Mouse (Mus musculus): ENCODE data around the gene Cep95.

Gene Cep95

DNA sequence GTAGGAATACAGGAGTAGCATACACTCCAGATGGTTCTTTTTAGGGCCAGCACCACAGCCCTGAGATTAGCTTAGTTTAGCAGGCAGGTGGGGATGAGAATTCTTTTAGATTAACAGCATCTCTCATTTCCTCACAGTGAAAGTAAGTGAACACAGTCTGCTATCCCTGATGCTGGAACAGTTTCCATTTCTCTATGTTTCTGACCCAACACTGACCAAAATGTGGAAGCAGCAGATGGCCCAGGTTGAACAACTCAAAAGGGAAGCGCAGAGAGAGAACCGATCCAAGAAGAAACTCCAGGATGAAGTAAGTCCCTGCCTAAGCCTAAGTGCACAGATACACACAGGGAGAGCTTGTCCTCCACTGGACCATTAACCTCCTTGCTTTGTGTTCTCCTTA, 26.3 kb downstream of the Cep95 start:
- DNase-seq = no peak

DNA sequence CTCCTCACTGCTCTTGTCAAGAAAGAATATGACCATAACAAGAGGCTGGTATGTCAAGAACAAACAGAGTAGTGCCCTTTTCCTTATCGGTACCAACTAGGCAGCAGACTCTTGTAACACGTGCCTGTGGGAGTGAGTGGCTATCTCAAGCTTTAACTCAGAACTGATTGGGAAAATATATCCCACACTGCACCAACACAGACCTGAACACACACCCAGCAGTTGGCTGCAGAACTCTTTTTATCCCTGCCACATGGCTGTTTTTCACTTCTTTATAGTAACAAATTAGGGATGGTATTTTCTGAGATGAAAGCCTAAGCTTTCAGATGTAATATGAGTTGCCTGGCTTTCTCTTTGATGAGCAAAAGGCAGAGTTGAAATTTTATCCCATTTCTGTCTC, 26.7 kb downstream of the Cep95 start:
- DNase-seq = no peak

DNA sequence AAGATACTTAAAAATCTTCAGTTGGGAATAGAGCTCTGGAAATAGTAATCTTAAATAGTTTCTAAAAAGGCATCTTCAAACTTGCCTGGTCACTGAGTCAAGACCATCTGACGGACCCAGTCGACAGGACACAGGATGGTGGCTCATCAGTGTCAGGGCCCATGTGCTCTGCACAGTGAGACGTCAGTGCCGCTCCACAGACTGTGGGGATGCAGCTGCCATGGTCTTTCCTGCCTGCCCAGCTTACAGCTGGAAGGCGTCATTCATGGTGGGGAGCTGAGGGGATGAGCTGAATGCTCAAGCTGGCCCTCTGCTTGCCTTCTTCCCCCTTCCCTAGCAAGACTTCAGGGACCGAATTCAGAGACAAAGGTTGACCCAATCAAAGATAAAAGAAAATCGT, 27.3 kb downstream of the Cep95 start:
- no peak for DNase-seq

DNA sequence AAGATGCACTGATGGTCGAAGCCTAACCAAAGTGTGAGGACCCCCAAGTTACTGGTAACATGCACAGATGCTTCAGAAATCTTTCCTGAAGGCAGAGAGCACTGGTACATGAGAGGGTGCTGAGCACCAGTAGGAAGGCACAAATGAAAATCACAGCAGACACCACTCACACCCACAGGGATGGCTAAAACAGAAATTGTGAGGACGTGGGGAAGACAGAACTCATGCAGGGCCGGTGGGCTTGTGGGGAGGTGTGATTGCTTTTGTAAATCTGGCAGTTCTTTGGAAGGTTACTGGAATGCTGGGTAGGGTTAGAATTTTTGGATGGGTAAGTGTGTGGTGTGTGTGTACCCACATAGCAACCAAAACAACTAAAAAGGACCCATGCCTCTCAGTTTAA, 28.1 kb downstream of the Cep95 start:
- DNase-seq = no peak

DNA sequence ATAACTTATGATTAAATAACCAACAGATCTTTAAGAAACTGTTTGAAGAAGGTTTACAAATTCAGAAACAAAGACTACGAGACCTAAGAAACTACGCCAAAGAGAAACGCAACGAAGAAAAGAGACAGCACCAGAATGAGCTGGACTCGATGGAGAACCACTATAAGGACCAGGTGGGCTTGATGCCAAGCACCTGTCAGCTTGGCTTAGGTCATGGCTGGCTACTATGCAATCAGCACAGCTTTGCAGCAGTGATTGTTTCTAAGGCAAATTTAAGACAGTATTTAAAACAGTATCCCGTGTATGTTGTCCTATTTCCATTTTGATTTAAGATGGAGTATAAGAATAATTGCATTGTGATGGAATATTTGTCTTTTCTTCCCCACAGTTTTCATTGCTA, 28.8 kb downstream of the Cep95 start:
- DNase-seq = peak; percentile 31

DNA sequence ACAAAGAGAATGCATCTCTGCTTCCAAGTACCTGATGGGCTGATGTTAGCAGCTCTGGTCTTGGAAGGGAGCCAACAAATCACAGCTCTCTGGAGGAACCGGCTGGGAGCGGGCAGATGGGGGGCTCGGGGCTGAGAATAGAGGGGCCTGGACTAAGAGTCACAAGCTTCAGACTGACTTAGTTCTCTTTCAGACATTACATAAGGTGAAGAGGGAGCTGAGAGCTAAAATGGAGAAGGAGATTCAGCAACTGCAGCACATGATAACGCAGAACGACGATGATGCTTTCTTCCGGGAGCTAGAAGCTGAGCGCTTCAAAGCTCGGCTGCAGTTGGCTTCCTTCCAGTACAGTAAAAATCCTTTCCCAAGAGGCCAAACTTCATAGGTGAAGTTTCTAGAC, 29.3 kb downstream of the Cep95 start:
- peak; percentile 71 for DNase-seq

DNA sequence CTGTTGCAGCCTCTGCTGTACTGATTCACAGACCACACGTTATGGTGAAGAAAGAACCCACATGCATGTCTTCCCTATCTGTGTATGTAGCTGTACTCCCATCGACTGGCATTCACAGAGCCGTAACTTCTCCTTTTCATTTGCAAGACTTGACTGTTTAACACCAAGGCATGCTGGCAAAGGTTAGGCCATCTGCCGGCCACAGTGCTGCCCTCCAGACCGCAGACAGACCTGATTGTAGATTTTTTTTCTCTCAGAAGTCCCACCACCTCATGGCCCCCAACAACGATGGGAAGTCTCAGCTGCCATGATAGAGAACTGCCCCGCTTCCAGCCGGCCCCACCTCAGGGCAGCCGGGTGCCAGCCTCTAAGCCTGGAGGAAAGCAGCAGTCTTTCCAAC, 30.5 kb downstream of the Cep95 start:
- no peak for DNase-seq

DNA sequence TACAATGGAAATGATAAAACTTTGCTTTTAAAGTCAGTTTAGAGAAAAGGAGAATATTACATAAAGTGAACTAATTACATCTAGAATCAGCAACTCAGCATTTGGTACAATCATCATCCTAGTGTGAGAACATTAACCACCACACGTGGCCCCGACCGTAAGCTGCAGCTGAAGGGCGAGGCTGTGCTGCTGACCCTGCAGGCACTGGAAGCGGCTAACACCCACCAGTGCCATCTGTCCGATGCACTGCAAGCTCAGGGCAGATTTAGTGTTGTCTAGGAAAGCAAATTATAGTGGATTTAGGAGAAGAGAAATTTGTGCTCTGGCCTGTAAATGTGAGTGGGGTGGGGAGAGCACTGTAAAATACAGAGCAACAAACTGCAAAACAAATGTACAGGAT, 31.2 kb downstream of the Cep95 start:
- peak; percentile 62 for DNase-seq

DNA sequence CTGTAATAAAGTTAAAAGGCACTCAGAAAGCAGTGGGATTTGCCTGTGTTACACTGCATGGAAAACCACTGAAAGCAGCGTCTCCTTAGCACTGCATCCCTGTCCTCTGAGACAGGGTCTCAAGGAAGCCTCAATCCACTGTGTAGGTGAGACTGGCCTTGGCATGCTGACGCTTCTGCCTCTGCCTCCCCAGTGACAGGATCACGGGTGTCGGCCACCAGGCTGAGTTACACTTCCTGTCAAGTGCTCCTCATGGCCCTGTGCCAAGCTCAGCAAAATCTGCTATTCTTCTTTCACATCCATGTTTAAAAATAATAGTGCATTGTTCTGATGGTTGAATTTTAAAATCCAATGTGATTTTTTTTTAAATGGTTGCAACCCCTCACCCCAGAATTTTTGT, 31.9 kb downstream of the Cep95 start:
- DNase-seq = no peak

DNA sequence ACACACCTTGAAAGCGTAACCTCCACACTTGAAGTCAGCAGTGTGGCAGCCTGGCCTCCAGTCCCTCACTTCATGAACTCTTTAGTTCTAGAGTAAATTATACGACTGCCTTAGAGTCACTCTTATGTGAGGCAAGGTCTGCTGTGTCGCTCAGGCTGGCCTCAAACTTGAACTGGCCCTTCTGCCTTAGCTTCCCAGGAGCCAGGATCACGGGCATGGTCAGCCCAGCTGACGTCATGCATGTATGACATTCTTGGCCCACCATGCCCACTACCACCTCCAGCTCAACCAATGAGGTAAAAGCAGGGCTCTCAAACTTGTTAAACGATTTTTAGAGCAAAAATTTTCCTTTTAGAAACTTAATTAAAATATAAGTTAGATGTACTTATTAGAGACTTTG, 32.3 kb downstream of the Cep95 start:
- DNase-seq = no peak

DNA sequence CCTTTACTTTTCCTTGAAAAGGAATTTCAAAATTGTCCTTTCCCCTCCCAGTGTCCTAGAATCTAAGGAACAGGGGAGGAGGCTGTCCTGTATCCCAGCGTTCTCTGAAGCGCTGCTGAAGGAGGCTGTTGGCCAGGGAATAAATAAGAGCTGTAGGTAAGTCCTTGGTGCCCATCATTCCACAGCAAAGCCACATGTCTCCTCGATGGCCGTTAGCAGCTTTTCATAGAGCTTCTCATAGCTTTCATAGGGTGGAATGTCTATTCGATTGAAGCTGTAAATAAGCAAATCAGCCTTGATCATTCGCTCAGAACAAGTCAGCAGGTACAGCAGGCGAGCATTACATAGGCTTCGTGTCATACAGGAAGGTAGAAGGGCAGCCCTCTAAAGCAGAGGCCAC, 33.4 kb downstream of the Cep95 start:
- DNase-seq = no peak

DNA sequence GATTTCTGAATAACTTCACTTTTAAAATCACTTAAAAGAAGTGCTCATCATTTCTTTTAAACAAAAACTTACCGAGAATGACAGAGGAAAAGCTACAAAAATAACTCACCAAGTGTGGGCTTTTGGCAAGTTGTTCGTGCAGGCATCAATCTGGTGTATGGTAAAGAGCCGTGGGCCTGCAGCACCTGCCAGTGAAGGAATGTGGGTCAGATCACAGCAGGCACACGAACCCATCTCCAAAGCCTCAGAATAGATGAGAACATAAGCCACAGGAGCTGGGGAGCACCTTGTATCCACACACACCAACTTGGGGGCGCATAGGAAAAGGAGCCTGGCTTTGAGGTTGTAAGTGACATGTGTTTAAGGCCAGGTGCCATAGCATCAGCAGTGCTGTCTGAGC, 33.9 kb downstream of the Cep95 start:
- peak; percentile 42 for DNase-seq

DNA sequence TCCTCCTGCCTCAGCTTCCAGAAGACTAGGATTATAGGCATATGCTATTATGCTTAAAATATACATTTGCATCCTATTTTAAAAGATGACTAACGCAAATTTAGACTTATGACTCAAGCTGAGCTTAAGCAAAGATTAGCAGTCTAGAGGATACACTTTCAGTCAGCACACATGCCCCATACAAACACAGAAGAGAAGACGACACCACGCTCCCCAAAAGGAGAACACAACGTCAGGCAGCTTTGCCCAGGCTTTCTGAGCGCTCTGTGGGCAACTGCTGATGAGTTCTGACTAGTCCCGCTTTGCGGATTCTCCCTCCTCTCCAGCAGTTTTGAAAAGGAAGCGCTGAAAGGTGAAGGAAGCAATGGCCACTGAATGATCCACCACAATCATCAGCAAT, 34.7 kb downstream of the Cep95 start:
- DNase-seq = no peak

DNA sequence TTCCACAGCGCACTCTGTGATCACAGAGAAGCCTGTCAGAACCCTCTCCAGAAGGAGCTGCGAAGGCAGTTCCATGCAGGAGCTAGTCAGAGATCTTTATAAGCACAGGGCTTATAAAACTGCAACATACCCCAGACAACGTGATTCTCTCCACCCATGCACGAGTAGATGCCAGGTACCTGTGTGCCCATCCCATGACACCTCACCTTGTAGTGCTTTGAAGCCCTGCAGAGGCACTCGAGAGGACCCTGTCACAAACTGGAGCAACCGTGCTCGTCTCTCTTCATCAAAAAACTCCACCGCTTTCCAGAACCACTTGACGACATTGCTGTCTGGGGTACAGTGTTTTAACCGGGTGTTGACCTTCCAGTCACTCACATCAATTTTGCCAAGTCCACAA, 35.4 kb downstream of the Cep95 start:
- no peak for DNase-seq

DNA sequence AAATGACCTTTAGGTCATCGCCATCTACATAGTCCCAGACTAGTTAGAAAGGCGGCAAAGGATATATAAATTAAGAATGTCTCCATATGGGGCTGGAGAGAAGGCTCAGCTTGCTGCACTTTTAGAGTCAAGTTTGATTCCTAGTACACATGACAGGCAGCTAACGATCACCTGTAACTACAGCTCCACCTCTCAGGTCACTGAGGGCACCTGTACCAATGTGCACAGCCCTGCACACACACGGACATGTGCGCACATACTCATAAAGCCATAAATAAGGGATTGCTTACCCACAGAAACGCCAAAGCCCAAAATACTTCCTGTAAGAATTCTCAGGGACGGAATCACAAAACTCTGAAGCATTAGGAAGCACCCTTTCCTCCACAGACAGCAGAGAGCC, 39.0 kb downstream of the Cep95 start:
- DNase-seq = no peak

DNA sequence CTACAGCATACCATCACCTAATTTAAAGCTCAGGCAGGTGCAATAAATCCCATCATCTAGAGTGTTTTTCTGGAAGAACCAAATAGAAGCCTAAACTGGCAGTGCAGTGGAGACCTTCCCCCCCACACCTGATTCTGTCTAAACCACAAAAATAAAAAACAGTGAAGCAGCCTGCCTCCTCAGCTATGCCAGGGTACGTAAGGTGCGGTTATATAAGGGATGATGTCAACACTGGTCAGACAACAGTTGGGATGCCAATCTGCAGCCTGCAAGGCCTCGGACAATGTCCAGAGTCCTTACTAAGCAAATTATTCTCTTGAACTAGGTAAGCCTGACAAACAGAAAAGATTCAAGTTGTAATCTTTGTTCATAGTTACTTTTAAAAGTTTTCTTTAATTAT, 53.0 kb downstream of the Cep95 start:
- DNase-seq = no peak

DNA sequence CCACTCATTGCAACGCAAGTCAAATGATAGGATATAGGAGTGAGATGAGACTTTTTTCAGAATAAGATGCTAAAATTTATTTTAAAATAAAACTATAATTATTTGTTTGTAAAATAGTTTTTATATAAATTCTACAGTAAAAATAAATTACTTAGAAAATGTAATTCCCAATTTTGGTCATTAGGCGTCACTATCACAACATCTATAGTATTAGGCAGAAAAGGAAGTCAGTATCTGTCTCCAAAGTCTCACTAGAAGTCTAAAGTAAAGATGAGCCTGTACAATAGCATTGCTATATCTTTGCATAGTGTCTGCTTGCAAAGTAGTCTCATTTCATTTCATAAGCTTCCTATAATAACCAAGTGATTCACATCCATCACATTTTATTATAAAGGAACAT, 62.4 kb downstream of the Cep95 start:
- peak; percentile 51 for DNase-seq

Measured in retina, postnatal 1 day (tissue).